Mouse (Mus musculus) adrenal gland, postnatal 25 days (tissue): ENCODE data around the gene Khdc4. TPM values are rescaled to one million over a fixed set of nuclear protein-coding genes. Genes with fewer than 3 reads are reported as not detected.

Experiments
- DNase-seq: peaks from one replicate; pipeline ENCODE4 v3.0.0; 2021; ENCODE audit warnings: mixed read lengths
- long read RNA-seq: library from polyadenylated mRNA; stranded (forward); transcript quantifications from one replicate; pipeline ENCODE4 v2.0.0, GENCODE M21; 2021
- total RNA-seq: library from RNA; stranded (reverse); gene quantifications from 2 replicates; pipeline ENCODE4 v1.2.3, GENCODE M21; 2021

Khdc4 gene
- total RNA-seq: 64.9 and 69.4 TPM in 2 replicates
- long read RNA-seq, partial matches to known transcripts: 4 of 23 reads
- long read RNA-seq, other reads (novel, unspliced or antisense): 13 of 23 reads

DNA sequence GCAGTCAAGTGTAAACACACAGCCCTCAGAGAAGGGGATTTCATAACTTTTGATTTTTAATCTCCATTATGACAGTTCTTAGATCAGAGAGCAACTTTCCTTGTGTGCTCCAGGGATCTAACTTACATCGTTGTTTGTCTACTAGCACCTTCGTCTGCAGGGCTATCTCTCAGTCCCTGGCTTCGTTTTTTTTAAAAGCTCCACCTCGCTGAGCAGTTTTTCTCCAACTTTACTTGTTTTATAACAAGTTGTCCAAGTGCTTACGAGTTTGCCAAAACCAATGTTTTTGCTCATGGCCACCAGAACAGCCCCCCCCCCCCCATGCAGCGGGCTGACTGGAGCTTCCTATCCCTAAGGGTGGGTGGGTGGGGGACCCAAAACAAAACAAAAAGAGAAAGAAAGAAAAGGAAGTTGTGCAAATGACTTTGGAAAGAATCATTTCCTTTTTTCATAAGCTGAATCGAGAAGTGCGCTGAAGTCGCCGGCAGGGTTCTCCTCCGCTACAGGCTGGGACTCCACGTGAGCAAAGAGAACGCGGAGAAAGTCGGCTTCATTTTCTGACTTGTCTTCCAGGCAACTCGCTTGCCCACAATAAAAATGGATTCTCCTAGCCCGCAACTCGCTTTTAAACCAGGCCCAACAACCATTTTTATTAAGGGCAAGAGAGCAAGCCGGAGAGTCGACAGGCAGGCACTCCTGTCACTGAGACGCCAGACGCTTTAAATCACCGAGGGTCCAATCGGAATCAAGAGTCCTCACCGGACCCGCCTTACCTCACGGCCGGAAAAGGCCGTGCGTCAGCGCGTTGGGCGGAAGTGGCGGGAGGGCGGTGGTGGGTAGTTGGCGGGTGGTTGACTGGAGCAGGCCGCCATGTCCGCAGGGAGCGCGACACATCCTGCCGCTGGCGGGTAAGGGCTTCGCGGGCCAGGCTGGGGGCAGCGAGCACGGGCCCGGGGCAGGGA is at the start of gene Khdc4:
TSS of gene Khdc4 (plus strand) at position 824 of the 962 bp plus-strand sequence.
- DNase-seq: peak; percentile 95

DNA sequence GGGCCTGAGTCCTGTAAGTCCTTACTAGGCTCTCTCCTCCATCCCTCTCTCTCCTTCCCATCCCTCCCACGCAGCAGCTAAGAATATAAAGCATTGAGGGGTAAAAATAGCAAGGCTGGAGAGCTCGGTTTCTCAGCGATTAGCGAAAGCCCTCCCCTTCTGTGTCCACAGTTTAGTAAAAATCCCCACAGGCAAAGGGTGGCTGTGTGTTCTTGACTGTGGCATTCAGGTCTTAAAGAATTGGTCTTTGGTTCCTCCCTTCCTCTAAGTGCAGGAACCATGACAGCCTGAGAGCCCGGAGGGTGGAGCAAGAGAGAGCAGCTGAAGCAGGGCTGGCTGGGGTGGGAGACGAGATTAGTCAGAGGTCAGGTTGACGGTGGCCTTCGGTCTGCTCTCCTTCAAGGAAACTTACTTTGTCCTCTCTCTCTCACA is 49.0 kb upstream of the Khdc4 start:
- DNase-seq: no peak

GRCm38 (mm10) chr3:88637134-88637533 is 48.5 kb upstream of the Khdc4 start:
- DNase-seq: no peak

DNA sequence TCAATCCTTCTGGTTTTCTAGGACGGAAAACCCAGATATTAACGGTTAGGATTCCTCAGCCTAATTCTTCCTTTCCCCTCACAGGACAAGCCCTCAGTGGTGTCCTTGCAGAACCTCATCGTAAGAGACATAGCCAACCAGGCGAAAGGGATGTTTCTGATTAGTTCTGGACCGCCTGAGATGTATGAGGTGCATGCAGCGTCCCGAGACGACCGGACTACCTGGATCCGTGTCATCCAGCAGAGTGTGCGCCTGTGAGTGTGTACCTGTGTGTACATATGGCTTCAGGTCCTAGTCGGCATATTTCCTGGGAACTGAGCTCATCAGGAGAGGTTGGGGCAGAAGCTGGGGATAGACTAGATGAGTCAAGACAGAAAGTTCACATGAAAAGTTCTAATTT is 46.4 kb upstream of the Khdc4 start:
- no peak for DNase-seq

DNA sequence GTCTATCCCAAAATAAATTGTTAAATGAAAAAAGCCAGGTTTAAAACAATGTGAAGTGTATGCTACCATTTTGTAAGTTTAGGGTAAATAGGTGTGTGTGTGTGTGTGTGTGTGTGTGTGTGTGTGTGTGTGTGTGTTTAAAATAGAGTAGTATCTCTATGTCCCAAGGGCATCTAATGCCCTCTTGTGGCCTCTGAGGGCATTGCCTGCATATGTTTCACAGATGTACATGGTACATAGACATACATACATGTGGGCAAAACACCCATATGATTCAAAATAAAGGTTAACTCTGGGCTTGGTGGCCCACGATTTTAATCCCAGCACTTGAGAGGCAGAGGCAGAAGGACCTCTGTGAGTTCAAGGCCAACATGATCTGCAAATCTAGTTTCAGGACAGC is 44.9 kb upstream of the Khdc4 start:
- DNase-seq: peak; percentile 55

GRCm38 (mm10) chr3:88643078-88643477 is 42.5 kb upstream of the Khdc4 start:
- no peak for DNase-seq

DNA sequence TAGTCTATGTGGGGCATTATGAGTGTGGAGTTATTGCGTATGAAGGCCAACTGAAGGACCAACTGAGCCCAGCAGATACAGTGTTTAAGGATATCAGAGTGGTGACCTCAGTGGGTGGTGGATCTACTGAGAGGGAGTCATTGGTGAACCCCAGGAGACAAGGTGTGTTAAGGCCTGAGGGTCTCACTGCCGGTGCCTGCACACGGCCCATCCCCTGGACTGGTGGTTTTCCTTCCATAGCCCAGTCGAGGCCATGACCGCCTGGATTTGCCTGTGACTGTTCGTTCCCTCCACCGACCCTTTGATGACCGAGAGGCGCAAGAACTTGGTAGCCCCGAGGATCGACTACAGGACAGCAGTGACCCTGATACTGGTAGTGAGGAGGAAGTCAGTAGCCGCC is 39.7 kb upstream of the Khdc4 start:
- no peak for DNase-seq

- no peak for DNase-seq
Measured at GRCm38 (mm10) chr3:88646426-88646995, 39.1 kb upstream of the Khdc4 start.

DNA sequence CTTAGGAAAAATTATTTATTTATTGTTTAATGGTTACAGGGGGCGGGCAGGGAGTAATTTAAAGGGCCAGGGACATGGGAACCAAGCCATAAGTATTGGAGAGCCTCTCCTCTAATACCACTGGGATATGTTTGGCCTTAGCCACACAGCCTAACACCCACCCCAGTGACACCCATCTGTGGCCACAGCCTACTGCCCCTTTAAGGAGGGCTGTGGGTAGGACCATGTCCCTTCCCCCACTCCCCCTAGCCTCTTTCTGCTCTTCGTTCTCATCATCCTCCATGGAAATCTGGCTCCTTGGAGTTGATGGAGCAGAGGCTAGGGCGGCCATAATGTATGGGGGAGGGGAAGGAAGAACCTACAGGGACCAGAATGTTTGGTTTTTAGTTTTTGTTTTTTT is 38.5 kb upstream of the Khdc4 start:
- DNase-seq: no peak

- no peak for DNase-seq
Measured at GRCm38 (mm10) chr3:88647779-88648413, 37.7 kb upstream of the Khdc4 start.

GRCm38 (mm10) chr3:88648452-88649168 is 37.0 kb upstream of the Khdc4 start:
- DNase-seq: no peak

DNA sequence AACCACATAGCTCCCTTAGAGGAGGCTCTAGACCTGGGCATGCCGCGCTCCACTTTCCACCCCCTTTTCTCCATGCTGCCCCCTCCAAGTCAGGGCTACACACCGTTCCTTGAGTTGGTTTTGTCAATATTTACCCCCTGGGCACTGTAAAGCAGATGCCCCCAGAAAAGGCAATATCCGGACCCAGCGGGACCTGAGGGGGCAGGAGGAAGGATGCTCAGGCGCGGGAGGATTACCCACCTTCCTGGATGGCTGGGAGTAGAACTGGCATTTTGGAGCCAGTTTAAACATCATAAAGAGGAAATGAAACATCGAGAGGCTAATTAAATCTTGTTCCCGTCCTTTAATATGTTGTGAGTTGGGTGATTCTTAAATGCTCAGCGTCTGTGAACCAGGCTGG is 36.4 kb upstream of the Khdc4 start:
- no peak for DNase-seq

DNA sequence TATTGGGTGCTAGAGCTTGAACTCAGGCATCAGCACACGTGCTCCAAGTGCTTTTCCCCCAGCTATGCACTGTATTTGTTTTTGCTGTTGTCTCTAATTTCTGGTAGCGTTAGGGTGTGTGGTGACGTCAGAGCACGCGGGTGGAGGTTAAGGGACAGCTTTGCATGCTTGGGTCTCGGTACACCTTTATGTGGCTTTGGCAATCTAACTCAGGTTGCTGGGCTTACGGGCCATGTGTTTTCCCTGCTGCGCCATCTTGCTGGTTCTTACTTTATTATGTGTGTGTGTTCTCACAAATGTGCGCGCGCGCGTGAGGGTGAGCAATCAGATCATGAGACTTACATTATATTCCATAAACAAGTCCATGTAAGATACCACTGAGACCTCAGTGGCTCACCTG is 35.6 kb upstream of the Khdc4 start:
- no peak for DNase-seq

- no peak for DNase-seq
Measured at GRCm38 (mm10) chr3:88650713-88651504, 34.7 kb upstream of the Khdc4 start.

- DNase-seq: no peak
Measured at GRCm38 (mm10) chr3:88651669-88652618, 33.7 kb upstream of the Khdc4 start.

- DNase-seq: no peak
Measured at GRCm38 (mm10) chr3:88652846-88653515, 32.6 kb upstream of the Khdc4 start, which contains the start of gene Rxfp4. Gene Rxfp4 (minus strand): TSS chr3:88653142.

- no peak for DNase-seq
Measured at GRCm38 (mm10) chr3:88653516-88654370, 31.9 kb upstream of the Khdc4 start.

- DNase-seq: no peak
Measured at GRCm38 (mm10) chr3:88654621-88655020, 31.0 kb upstream of the Khdc4 start.

DNA sequence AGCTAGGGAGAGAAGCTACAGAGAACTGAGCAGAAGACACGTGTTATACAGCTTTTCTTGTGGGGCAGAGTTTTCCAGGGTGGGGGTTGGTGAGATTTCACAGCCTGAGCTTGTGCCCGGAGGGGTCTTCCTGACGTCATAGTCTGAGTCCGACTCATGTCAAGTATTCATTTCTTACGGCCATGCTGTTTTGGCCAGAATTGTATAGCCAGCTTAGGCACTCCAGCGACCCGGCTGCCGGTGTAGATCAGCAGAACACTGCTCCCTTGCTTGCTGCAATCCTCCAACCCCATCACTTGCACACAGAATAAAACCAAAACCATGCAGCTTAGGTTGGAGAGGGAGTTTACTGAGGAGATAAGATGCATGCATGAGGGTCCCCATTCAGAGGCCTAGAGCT is 30.0 kb upstream of the Khdc4 start:
- DNase-seq: no peak
